Mouse (Mus musculus): ENCODE measurements around the gene Kcnj2.

DNA sequence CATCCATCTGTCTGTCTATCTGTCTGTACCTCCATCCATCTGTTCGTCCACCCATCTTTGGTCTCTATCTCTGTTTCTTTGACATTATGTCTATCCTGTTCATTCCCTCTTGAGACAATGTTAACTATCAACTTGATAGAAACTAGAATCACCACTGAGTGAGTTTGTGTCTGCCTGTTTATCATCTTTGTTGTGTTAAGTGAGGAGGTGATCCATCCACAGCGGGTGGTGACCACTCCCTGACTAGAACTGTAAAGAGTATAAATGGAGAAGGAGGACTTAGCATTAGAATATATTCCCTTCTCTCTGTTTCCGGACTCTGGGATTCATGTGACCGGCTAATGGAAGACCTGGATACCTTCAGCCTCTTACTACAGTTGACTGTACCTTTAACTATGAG, 22.7 kb upstream of the Kcnj2 start:
- no peak for TF ChIP-seq CTCF (IDR thresholded peaks at IDR 0.05; ENCODE audit: control insufficient read depth, insufficient read depth, low read length)
- no peak for TF ChIP-seq POLR2A (IDR thresholded peaks at IDR 0.05; ENCODE audit: borderline replicate concordance, control insufficient read depth, low read depth, low read length)

Measured in bone marrow, adult 2 months (tissue).